Mouse (Mus musculus) MEL (cell line): ENCODE results near the gene Pou2f2.

ENCODE experiments used
- EP300 ChIP-seq, 2 experiments: IDR thresholded peaks; 2 replicates each; pipeline ENCODE4 v1.6.1; 2011; ENCODE audit warnings: improper control_type of control experiment in 2 of 2, low read length in 2 of 2, low read depth in 1 of 2, mild to moderate bottlenecking in 1 of 2
- GATA1 ChIP-seq: IDR thresholded peaks from 2 replicates; pipeline ENCODE4 v1.6.1; 2011; ENCODE audit warnings: low read depth, low read length, improper control_type of control experiment
- MAFK ChIP-seq: IDR thresholded peaks from 2 replicates; pipeline ENCODE4 v1.6.1; 2011; ENCODE audit warnings: low read depth, mild to moderate bottlenecking, low read length, improper control_type of control experiment, borderline replicate concordance
- MAX ChIP-seq: IDR thresholded peaks from 2 replicates; pipeline ENCODE4 v1.6.1; 2011; ENCODE audit warnings: low read length, improper control_type of control experiment
- MEF2A ChIP-seq: IDR thresholded peaks from 2 replicates; pipeline ENCODE4 v1.6.1; 2014; ENCODE audit warnings: low read depth, mild to moderate bottlenecking, inconsistent platforms, low read length, improper control_type of control experiment; ENCODE audit not compliant: poor library complexity, insufficient replicate concordance, severe bottlenecking; ENCODE audit errors: extremely low read depth
- POLR2A ChIP-seq, 2 experiments: IDR thresholded peaks; 2 replicates each; pipeline ENCODE4 v1.6.1; 2011 to 2012; ENCODE audit warnings: low read length in 2 of 2, mild to moderate bottlenecking in 2 of 2, control low read depth in 1 of 2, improper control_type of control experiment in 1 of 2, low read depth in 1 of 2, moderate library complexity in 1 of 2; ENCODE audit not compliant: control insufficient read depth in 1 of 2, insufficient read depth in 1 of 2, poor library complexity in 1 of 2
- ZC3H11A ChIP-seq: IDR thresholded peaks from 2 replicates; pipeline ENCODE4 v1.6.1; 2012; ENCODE audit warnings: low read depth, mild to moderate bottlenecking, inconsistent platforms, low read length, improper control_type of control experiment
- ZMIZ1 ChIP-seq: IDR thresholded peaks from 2 replicates; pipeline ENCODE4 v1.6.1; 2012; ENCODE audit warnings: low read depth, mild to moderate bottlenecking, inconsistent platforms, low read length, improper control_type of control experiment, moderate library complexity

DNA sequence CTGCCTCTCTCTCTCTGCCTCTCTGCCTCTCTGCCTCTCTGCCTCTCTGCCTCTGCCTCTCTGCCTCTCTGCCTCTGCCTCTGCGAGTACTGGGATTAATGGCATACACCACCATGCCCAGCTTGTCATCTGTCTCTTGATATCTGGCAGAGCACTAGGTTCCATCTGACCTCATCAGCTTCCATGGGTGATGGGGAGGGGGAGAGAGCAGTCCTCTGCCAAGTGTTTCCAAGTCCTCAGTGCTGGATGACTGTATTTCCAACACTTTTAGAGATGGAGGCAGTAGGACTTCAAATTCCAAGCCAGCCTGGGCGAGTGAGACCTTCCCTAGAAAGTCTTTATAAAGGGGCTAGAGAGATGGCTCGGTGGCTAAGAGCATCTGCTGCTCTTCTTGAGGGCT, 42.0 kb downstream of the Pou2f2 start:
- TF ChIP-seq POLR2A (IDR thresholded peaks at IDR 0.05; ENCODE audit: control insufficient read depth in 1 of 2, insufficient read depth in 1 of 2, low read depth in 1 of 2, low read length in 2 of 2, poor library complexity in 1 of 2) (no peak), MAFK (no peak), EP300 (IDR thresholded peaks at IDR 0.05; ENCODE audit: low read depth in 1 of 2, low read length in 2 of 2) (no peak), MEF2A (no peak), ZC3H11A (no peak), ZMIZ1 (no peak), MAX (no peak), GATA1 (no peak)
